Mouse (Mus musculus) ES-Bruce4 (cell line): Measurements from ENCODE around the gene Fam117a. TPM values are rescaled to one million over a fixed set of nuclear protein-coding genes. Genes with fewer than 3 reads are reported as not detected.

Experiments used
- H3K27ac ChIP-seq: 2 replicates; pipeline ENCODE4 v1.5.1; 2012; ENCODE audit warnings: low read length, inconsistent platforms; ENCODE audit not compliant: insufficient read depth
- H3K27me3 ChIP-seq: 2 replicates; pipeline ENCODE4 v1.6.1; 2012; ENCODE audit warnings: mild to moderate bottlenecking, low read length, inconsistent platforms; ENCODE audit not compliant: control insufficient read depth, poor library complexity, insufficient read depth, severe bottlenecking
- H3K36me3 ChIP-seq: 2 replicates; pipeline ENCODE4 v1.6.1; 2012; ENCODE audit warnings: inconsistent platforms, mild to moderate bottlenecking, low read length, moderate library complexity; ENCODE audit not compliant: control insufficient read depth, poor library complexity, insufficient read depth, severe bottlenecking
- H3K4me1 ChIP-seq: one replicate; pipeline ENCODE4 v1.8.1; 2011; ENCODE audit warnings: low read length; ENCODE audit not compliant: control insufficient read depth, insufficient read depth
- H3K4me3 ChIP-seq: 2 replicates; pipeline ENCODE4 v1.5.1; 2011; ENCODE audit warnings: low read depth, mild to moderate bottlenecking, low read length
- H3K9ac ChIP-seq: 2 replicates; pipeline ENCODE4 v1.6.1; 2012; ENCODE audit warnings: low read depth, mild to moderate bottlenecking, inconsistent platforms; ENCODE audit not compliant: poor library complexity, severe bottlenecking
- H3K9me3 ChIP-seq: replicated peaks from 2 replicates; pipeline ENCODE4 v1.6.1; 2012; ENCODE audit warnings: mild to moderate bottlenecking, low read length, inconsistent platforms; ENCODE audit not compliant: control insufficient read depth, poor library complexity, insufficient read depth, severe bottlenecking
- CTCF ChIP-seq: IDR thresholded peaks from one replicate; pipeline ENCODE4 v1.8.1; 2011; ENCODE audit warnings: low read depth, low read length
- EP300 ChIP-seq: IDR thresholded peaks from 2 replicates; pipeline ENCODE4 v1.6.1; 2011; ENCODE audit warnings: low read depth, low read length; ENCODE audit not compliant: insufficient read depth
- POLR2A ChIP-seq: IDR thresholded peaks from one replicate; pipeline ENCODE4 v1.8.1; 2011; ENCODE audit warnings: low read length; ENCODE audit not compliant: insufficient read depth
- polyA plus RNA-seq: library from polyadenylated mRNA; stranded (reverse); fragments of >200 nt; gene quantifications from 2 replicates; pipeline ENCODE4 v1.2.4, GENCODE M21; 2011; ENCODE audit warnings: low read depth; ENCODE audit not compliant: missing spikeins, insufficient read depth, insufficient read length

The Fam117a gene
- polyA plus RNA-seq, 1 experiment = 36.2 TPM

DNA sequence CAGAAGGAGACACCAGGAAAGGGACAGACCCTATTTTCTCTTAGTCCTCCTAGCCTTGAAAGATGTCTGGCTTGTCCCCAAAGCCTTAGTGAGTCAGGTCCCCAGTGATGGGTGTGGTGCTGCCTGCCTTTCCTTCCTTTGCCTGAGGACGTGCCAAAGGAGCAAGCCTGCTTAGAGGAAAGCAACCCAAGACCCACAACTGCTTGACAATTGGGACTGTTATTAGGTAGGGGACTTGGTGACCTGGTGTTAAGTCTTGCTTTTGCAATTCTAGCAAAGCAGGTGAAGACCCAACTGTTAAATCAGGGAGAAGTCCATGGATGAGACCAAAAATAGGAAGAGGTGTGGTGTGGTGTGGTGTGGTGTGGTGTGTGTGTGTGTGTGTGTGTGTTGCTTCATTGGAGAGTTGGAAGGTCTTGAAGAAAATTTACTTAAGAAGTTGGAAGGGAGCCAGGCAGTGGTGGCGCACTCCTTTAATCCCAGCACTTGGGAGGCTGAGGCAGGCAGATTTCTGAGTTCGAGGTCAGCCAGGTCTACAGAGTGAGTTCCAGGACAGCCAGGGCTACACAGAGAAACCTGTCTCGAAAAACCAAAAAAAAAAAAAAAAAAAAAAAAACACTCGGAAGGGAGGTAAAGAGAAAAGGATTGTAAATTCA is 46.6 kb downstream of the Fam117a start:
- TF ChIP-seq CTCF (no peak), EP300 (no peak), POLR2A (no peak)
- Histone ChIP-seq H3K4me1 (no peaks in the 10 kb centered on the region), H3K27ac (no peak overlapping the region), H3K9ac (no peak overlapping the region), H3K9me3 (no peaks in the 10 kb centered on the region), H3K36me3 (peaks cover 29% of the 10 kb centered on the region), H3K27me3 (no peaks in the 10 kb centered on the region), H3K4me3 (no peak overlapping the region)

DNA sequence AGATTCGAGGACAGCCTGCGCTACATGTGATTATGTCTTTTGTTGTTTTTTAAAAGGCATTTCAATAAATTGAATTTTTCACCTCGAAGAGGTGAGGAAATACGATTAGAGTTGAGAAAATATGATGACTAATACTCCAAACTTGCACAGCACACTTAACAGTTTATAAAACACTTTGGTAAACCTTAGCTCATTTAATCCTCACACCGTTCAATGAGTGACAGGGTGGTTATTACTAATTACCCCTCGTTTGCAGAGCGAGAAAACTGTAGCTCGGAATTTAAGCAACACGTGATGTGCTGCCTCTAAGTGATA is 47.1 kb downstream of the Fam117a start:
- TF ChIP-seq EP300 = no peak
- TF ChIP-seq CTCF = no peak
- no peak for TF ChIP-seq POLR2A
- peaks cover 26% of the 10 kb centered on the region for H3K36me3 ChIP-seq
- peak overlapping the region; percentile 87 for H3K9ac ChIP-seq

DNA sequence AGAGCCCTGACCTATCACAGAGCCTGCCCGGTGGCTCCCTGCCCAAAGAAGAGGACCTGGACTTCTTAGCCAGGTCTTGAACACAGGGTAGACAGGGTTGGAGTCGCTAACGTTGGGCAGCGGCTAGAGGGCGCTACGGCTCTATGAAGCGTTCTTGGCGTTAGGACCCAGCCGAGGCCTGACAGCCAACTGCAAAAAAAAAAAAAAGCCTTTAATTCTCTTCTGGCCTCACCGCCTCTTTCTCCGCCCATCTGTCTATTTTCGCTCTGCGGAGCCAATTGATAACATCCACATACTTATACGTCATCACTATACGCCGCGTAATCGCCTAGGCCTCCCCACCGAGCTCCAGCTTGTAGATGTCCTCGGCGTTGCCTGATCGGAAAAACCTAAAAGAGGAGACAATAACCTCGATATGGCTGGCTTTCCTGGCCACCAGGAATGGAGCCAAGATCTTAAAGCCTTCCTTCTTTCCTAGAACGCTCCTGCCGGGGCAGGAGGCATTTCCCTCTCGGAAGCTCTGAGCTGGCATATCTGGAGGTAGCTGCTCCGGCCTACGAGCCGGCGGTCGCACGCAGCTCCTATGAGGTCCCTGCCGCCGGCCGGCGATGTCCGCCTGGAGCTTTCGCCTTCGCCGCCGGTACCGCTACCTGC is 47.6 kb downstream of the Fam117a start, which contains the start of gene Slc35b1:
Slc35b1 (plus strand) TSS at position 374 of the 654 bp plus-strand sequence.
- Histone ChIP-seq H3K9me3 (no peaks in the 10 kb centered on the region), H3K27ac (peak within 1 kb of the TSS; percentile 42; the same call in 1 of the 2 replicates), H3K27me3 (no peaks in the 10 kb centered on the region), H3K4me1 (no peaks in the 10 kb centered on the region), H3K9ac (peak within 1 kb of the TSS; percentile 87), H3K36me3 (peaks cover 30% of the 10 kb centered on the region), H3K4me3 (peak within 1 kb of the TSS; percentile 98)
- TF ChIP-seq POLR2A = no peak
- TF ChIP-seq CTCF = peak; percentile 86

More for the DNA sequence above, 47.1 kb downstream of the Fam117a start:
- Histone ChIP-seq H3K4me3 (peak overlapping the region; percentile 22), H3K27me3 (no peaks in the 10 kb centered on the region), H3K4me1 (no peaks in the 10 kb centered on the region), H3K27ac (no peak overlapping the region), H3K9me3 (no peaks in the 10 kb centered on the region)

DNA sequence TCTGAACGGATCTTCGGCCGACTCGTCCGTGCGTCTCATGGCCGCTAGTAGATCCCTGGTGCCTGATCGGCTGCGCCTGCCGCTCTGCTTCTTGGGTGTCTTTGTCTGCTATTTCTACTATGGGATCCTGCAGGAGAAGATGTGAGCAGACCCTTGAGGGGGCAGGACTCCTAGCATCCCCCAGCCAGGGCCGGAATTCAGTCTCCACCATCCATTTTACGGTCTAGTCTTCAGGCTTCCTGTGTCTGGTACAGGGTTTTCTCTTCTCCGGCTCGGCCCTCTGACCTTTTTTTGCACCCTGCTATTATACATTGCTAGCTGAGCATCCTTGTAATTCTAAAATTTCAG is 48.1 kb downstream of the Fam117a start:
- TF ChIP-seq POLR2A = no peak
- TF ChIP-seq CTCF = no peak
- no peak for TF ChIP-seq EP300
- Histone ChIP-seq H3K4me1 (no peaks in the 10 kb centered on the region), H3K9ac (peak overlapping the region; percentile 87), H3K27ac (no peak overlapping the region), H3K4me3 (peak overlapping the region; percentile 98), H3K9me3 (no peaks in the 10 kb centered on the region), H3K36me3 (peaks cover 29% of the 10 kb centered on the region), H3K27me3 (no peaks in the 10 kb centered on the region)

DNA sequence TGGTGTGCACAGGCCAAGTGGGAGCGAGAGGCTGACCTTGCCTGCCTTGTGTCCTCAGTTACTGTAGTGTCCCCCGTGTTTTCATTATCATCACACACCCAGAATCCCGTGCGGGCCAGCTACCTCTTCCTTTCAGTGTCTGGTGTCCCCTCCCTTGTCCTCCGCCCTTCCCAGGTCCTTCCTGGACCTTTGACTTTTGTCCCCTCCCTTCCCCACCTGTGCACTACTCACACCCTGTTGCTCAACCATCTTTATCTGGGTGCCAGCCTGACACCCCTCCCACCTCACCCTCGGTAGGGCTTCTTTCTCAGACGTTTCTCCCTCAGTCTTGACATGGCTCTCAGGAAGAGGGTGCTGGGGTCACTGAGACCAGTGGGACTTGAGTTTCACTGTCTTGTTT is 50.5 kb downstream of the Fam117a start:
- Histone ChIP-seq H3K4me1 (no peaks in the 10 kb centered on the region), H3K36me3 (peaks cover 33% of the 10 kb centered on the region), H3K27me3 (no peaks in the 10 kb centered on the region), H3K27ac (no peak overlapping the region), H3K9ac (no peak overlapping the region), H3K9me3 (no peaks in the 10 kb centered on the region), H3K4me3 (no peak overlapping the region)
- TF ChIP-seq EP300 = no peak
- no peak for TF ChIP-seq POLR2A
- TF ChIP-seq CTCF = no peak

DNA sequence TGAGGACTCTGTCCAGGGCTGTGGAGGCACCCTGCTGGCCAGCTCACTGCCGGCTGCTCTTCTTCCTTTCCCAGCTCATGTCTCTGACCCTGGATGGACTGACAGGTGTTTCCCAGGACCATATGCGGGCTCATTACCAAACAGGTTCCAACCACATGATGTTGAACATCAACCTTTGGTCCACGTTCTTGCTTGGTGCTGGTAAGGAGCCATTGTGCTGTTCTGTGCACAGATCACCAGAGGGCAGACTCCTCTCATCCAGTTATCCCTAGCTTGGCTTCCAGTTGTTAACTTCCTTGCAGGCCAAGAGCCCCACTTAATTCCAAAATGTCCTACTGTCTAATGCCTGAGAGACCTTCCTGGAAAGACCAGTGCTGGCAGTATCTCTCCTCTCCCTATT is 52.2 kb downstream of the Fam117a start:
- no peak for TF ChIP-seq EP300
- peak; percentile 46 for TF ChIP-seq CTCF
- TF ChIP-seq POLR2A = no peak
- Histone ChIP-seq H3K27me3 (no peaks in the 10 kb centered on the region), H3K9me3 (no peaks in the 10 kb centered on the region), H3K9ac (no peak overlapping the region), H3K4me1 (no peaks in the 10 kb centered on the region), H3K36me3 (peaks cover 33% of the 10 kb centered on the region), H3K4me3 (no peak overlapping the region), H3K27ac (no peak overlapping the region)
